Mouse (Mus musculus): ENCODE measurements at regions not wholly inside any gene's neighbourhood (a gene's known extent, or its start where the extent isn't known, plus 50 kb on each side); places are given as distances from the start of the nearest gene placed in this dataset.

- TF ChIP-seq POLR2A (IDR thresholded peaks at IDR 0.05; ENCODE audit: insufficient read length, low read depth) (no peak), TCF3 (IDR thresholded peaks at IDR 0.05; ENCODE audit: insufficient read length, low read depth) (no peak), USF1 (IDR thresholded peaks at IDR 0.05; ENCODE audit: low read depth) (no peak), CEBPB (IDR thresholded peaks at IDR 0.05; ENCODE audit: insufficient read depth, poor library complexity, severe bottlenecking) (no peak)
Observed at GRCm38 (mm10) chr7:111212188-111212587, 129.4 kb upstream of the Eif4g2 start.

All from myocyte (in vitro differentiated cells).